Mouse (Mus musculus) forebrain, embryonic 14.5 days (tissue): ENCODE results near the gene Hist1h2be. TPM values are rescaled to one million over a fixed set of nuclear protein-coding genes. Genes with fewer than 3 reads are reported as not detected.
"Not testable (repeated sequence)": the region's sequence is repeated elsewhere in the genome, so short reads cannot be mapped to it uniquely, and the experiment has no call there.

Experiments used
- ATAC-seq: fragments of 200-750 bp; cut with Nextera tagmentation; 2 replicates; pipeline ENCODE4 v1.8.0; 2017; ENCODE audit warnings: mild to moderate bottlenecking, moderate library complexity
- DNase-seq: peaks from one replicate; pipeline ENCODE4 v3.0.0-alpha.2; 2015; ENCODE audit warnings: low spot score
- H3K27ac ChIP-seq: fragments of 300-500 bp; sonication (generic); 2 replicates; pipeline ENCODE4 v1.5.1; 2014; ENCODE audit warnings: low read depth, mild to moderate bottlenecking, control low read depth, low read length, moderate library complexity
- H3K27me3 ChIP-seq: fragments of 300-500 bp; sonication (generic); replicated peaks from 2 replicates; pipeline ENCODE4 v1.6.1; 2014; ENCODE audit warnings: low read length, control low read depth, mixed read lengths; ENCODE audit not compliant: control insufficient read depth, insufficient read depth
- H3K36me3 ChIP-seq: fragments of 300-500 bp; sonication (generic); 2 replicates; pipeline ENCODE4 v1.6.1; 2014; ENCODE audit warnings: low read length, control low read depth; ENCODE audit not compliant: control insufficient read depth, insufficient read depth
- H3K4me1 ChIP-seq: fragments of 300-500 bp; sonication (generic); 2 replicates; pipeline ENCODE4 v1.6.1; 2014; ENCODE audit warnings: antibody characterized with exemption, low read length, control low read depth; ENCODE audit not compliant: control insufficient read depth, insufficient read depth
- H3K4me2 ChIP-seq: fragments of 300-500 bp; sonication (generic); 2 replicates; pipeline ENCODE4 v1.6.1; 2014; ENCODE audit warnings: mild to moderate bottlenecking, control low read depth, low read length
- H3K4me3 ChIP-seq: fragments of 300-500 bp; sonication (generic); 2 replicates; pipeline ENCODE4 v1.5.1; 2014; ENCODE audit warnings: low read depth, low read length, control low read depth
- H3K9ac ChIP-seq: fragments of 300-500 bp; sonication (generic); 2 replicates; pipeline ENCODE4 v1.6.1; 2014; ENCODE audit warnings: mild to moderate bottlenecking, low read length, control low read depth, moderate library complexity
- H3K9me3 ChIP-seq: fragments of 300-500 bp; sonication (generic); replicated peaks from 2 replicates; pipeline ENCODE4 v1.6.1; 2016; ENCODE audit warnings: low read length, control low read depth, mixed read lengths; ENCODE audit not compliant: control insufficient read depth
- WGBS: fragments of 180-500 bp; shearing (Covaris S2); extraction: QIAGEN DNeasy Blood & Tissue Kit; methylation state at CpG from one replicate; pipeline ENCODE4 v1.1.7; 2014; 5-methylcytosine and 5-hydroxymethylcytosine counted together
- polyA plus RNA-seq: library from polyadenylated mRNA; unstranded; fragments of >200 nt; fragmentation: Nextera tagmentation; extraction: Ambion mirVana; gene quantifications from 2 replicates; pipeline ENCODE4 v1.2.1, GENCODE M21; 2014

Gene Hist1h2be
- polyA plus RNA-seq: 1.2 and 1.8 TPM in 2 replicates

GRCm38 (mm10) chr13:23620733-23621531 lies at the start of gene Hist1h2be:
Gene Hist1h2be (minus strand): TSS chr13:23621124.
- under 1% methylated on average over 27 of the region's 27 CpGs for WGBS
- peak; percentile 91 for ATAC-seq

GRCm38 (mm10) chr13:23662536-23662935 lies 41.6 kb upstream of the Hist1h2be start:
- ATAC-seq: no peak
- no peak overlapping the region for H3K9ac ChIP-seq
- no peak overlapping the region for H3K27ac ChIP-seq
- no peaks in the 10 kb centered on the region for H3K36me3 ChIP-seq
- no peaks in the 10 kb centered on the region for H3K27me3 ChIP-seq
- H3K4me2 ChIP-seq: no peak overlapping the region
- no peak overlapping the region for H3K4me3 ChIP-seq
- DNase-seq: no peak
- WGBS: 64% methylated on average over 3 of the region's 3 CpGs
- no peaks in the 10 kb centered on the region for H3K9me3 ChIP-seq
- H3K4me1 ChIP-seq: no peaks in the 10 kb centered on the region

More at GRCm38 (mm10) chr13:23620733-23621531, at the start of gene Hist1h2be:
- H3K27ac ChIP-seq: peak within 1 kb of the TSS; percentile 81
- H3K4me2 ChIP-seq: peak within 1 kb of the TSS; percentile 98
- peaks cover 10% of the 10 kb centered on the region for H3K4me1 ChIP-seq
- peak within 1 kb of the TSS; percentile 60 for H3K4me3 ChIP-seq
- peak; percentile 98 for DNase-seq
- H3K36me3 ChIP-seq: no peaks in the 10 kb centered on the region
- H3K27me3 ChIP-seq: no peaks in the 10 kb centered on the region
- H3K9ac ChIP-seq: peak within 1 kb of the TSS; percentile 91
- no peaks in the 10 kb centered on the region for H3K9me3 ChIP-seq

- Histone ChIP-seq H3K27ac (no peak overlapping the region), H3K9ac (no peak overlapping the region), H3K4me3 (no peak overlapping the region), H3K4me1 (no peaks in the 10 kb centered on the region), H3K4me2 (no peak overlapping the region), H3K9me3 (no peaks in the 10 kb centered on the region), H3K36me3 (no peaks in the 10 kb centered on the region), H3K27me3 (no peaks in the 10 kb centered on the region)
- ATAC-seq: no peak
- WGBS: 70% methylated on average over 6 of the region's 6 CpGs
- DNase-seq: no peak
Measured at GRCm38 (mm10) chr13:23659636-23660366, 38.9 kb upstream of the Hist1h2be start.

- H3K4me1 ChIP-seq: no peaks in the 10 kb centered on the region
- no peaks in the 10 kb centered on the region for H3K27me3 ChIP-seq
- no peak overlapping the region for H3K27ac ChIP-seq
- no peak overlapping the region for H3K9ac ChIP-seq
- DNase-seq (peak; percentile 8), ATAC-seq (no peak)
- H3K9me3 ChIP-seq: no peaks in the 10 kb centered on the region
- no peaks in the 10 kb centered on the region for H3K36me3 ChIP-seq
- WGBS: 41% methylated on average over 1 of the region's 1 CpGs
- no peak overlapping the region for H3K4me2 ChIP-seq
- no peak overlapping the region for H3K4me3 ChIP-seq
Measured at GRCm38 (mm10) chr13:23630653-23631052, 9.7 kb upstream of the Hist1h2be start.

GRCm38 (mm10) chr13:23622861-23623450 lies 2.0 kb upstream of the Hist1h2be start:
- Histone ChIP-seq H3K4me1 (peaks cover 10% of the 10 kb centered on the region), H3K9ac (peak overlapping the region; percentile 91), H3K9me3 (no peaks in the 10 kb centered on the region), H3K4me2 (peak overlapping the region; percentile 98), H3K27ac (peak overlapping the region; percentile 81), H3K4me3 (peak overlapping the region; percentile 60), H3K36me3 (no peaks in the 10 kb centered on the region), H3K27me3 (no peaks in the 10 kb centered on the region)
- ATAC-seq (no peak), DNase-seq (peak; percentile 41)
- WGBS: 26% methylated on average over 7 of the region's 7 CpGs

- DNase-seq (peak; percentile 92), ATAC-seq (peak; percentile 92)
- peak within 1 kb of the TSS; percentile 60 for H3K4me3 ChIP-seq
- H3K4me1 ChIP-seq: peaks cover 10% of the 10 kb centered on the region
- peak within 1 kb of the TSS; percentile 98 for H3K4me2 ChIP-seq
- peak within 1 kb of the TSS; percentile 91 for H3K9ac ChIP-seq
- under 1% methylated on average over 49 of the region's 53 CpGs for WGBS
- peak within 1 kb of the TSS; percentile 81 for H3K27ac ChIP-seq
- not testable (repeated sequence) for H3K36me3 ChIP-seq, H3K9me3 ChIP-seq, H3K27me3 ChIP-seq
Measured at GRCm38 (mm10) chr13:23622175-23622671, 1.3 kb upstream of the Hist1h2be start, which contains the start of gene Hist1h1e. Gene Hist1h1e (minus strand): TSS chr13:23622558.

GRCm38 (mm10) chr13:23621532-23622174 lies 729 bp upstream of the Hist1h2be start:
- under 1% methylated on average over 18 of the region's 18 CpGs for WGBS
- Histone ChIP-seq H3K9ac (peak overlapping the region; percentile 91), H3K36me3 (no peaks in the 10 kb centered on the region), H3K4me3 (peak overlapping the region; percentile 60), H3K9me3 (no peaks in the 10 kb centered on the region), H3K4me2 (peak overlapping the region; percentile 98), H3K27ac (peak overlapping the region; percentile 81), H3K4me1 (peaks cover 10% of the 10 kb centered on the region), H3K27me3 (no peaks in the 10 kb centered on the region)
- peak; percentile 80 for ATAC-seq
- DNase-seq: peak; percentile 81

GRCm38 (mm10) chr13:23620056-23620732 lies 730 bp downstream of the Hist1h2be start:
- ATAC-seq (no peak), DNase-seq (no peak)
- Histone ChIP-seq H3K36me3 (no peaks in the 10 kb centered on the region), H3K9me3 (no peaks in the 10 kb centered on the region), H3K27me3 (no peaks in the 10 kb centered on the region), H3K4me3 (peak overlapping the region; percentile 60), H3K4me2 (peak overlapping the region; percentile 98), H3K4me1 (peaks cover 10% of the 10 kb centered on the region), H3K9ac (peak overlapping the region; percentile 48), H3K27ac (peak overlapping the region; percentile 81)
- 44% methylated on average over 12 of the region's 12 CpGs for WGBS
